Mouse (Mus musculus) cerebral cortex, adult 2 months (tissue): ENCODE data around the gene Gstt3.

ENCODE experiments used
- whole genome bisulfite sequencing: fragments of 180-500 bp; shearing (Covaris S2); methylation state at CpG from one replicate; pipeline ENCODE4 v1.1.7; 2018; 5-methylcytosine and 5-hydroxymethylcytosine counted together

Gstt3 gene

DNA sequence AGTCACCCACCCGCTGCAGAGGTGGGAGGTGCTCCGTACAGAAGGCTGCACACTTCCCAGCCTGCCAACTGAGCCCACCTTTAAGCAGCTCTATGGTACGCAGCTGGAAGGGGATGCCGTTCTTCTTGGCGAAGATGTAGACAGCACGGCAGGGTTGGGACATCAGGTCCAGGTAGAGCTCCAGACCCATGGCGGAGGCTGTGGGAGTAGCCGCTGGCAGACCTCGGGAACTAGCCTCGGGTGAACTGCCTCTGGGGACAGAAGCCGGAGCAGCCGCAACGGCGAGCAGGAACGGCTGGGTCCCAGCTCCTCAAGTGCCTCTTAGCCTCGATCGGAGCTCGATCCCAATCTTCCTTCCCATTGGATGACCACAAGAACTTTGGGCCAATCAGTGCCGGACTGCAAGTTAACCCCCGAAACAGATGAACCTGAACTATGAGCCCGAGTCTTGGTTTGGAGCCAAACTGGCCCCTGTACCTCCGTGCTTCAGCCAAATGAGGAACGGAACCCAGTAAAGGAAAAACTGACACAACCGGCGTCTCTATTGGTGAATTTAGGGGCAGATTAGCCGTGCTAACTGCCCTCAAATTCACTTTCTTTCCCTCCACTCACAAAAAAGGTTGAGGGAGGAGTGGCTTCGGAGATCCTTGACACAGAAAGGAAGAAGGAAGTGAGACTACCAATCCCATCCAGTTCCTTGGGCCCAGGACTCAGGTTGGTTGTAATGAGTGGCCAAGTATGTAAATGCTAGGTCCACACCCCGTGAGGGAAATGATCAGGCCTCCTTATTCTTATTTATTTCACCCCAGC is at the start of gene Gstt3, which contains the start of gene Gm20441:
TSS of gene Gstt3 (minus strand) at position 646 of the 810 bp plus-strand sequence.
TSS of gene Gm20441 (minus strand) at position 186 of the 810 bp plus-strand sequence.
- 8% methylated on average over 28 of the region's 28 CpGs for WGBS

DNA sequence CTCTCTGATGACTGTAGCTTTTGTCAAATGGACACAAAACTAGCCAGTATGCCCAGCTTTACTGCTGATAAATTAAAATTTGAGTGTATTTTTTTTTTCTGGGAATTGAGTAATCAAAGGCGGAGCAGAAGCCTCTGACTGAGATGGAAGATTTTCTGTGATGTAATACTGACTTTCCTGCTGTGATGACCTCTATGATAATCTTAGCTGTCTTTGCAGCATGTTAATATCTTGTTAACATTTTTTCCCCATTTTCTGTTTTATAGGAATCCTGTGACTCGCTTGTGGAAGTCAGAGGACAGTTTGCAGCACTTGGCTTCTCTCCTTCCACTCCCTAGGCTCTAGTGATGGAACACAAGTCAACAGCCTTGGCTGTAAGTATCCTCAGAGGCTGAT is 49.1 kb upstream of the Gstt3 start:
- 97% methylated on average over 2 of the region's 2 CpGs for WGBS

- 81% methylated on average over 2 of the region's 2 CpGs for WGBS
Measured at GRCm38 (mm10) chr10:75829529-75830274, 48.5 kb upstream of the Gstt3 start.

- 84% methylated on average over 4 of the region's 4 CpGs for WGBS
Measured at GRCm38 (mm10) chr10:75827668-75828360, 46.6 kb upstream of the Gstt3 start.

DNA sequence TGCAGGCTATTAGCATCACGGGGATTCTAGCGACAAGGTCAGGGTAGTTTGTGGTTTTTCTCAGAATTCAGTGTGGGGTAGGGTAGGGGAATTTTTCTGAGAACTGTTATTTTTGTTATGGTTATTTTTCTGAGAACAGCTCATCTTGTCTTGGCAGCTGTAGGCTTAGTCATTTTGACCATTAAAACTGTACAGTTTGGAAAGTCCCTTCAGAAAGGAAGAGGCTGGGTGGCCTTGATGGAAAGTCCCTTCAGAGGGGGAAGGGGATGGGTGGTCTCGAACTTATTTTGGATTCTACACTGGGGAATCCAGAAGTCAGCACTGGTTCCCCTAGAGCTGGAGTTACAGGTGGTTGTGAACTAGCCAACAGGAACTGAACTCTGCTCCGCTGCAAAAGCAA is 43.3 kb upstream of the Gstt3 start:
- 89% methylated on average over 4 of the region's 4 CpGs for WGBS

GRCm38 (mm10) chr10:75823782-75824181 is 42.6 kb upstream of the Gstt3 start:
- 94% methylated on average over 1 of the region's 1 CpGs for WGBS

- WGBS = 98% methylated on average over 2 of the region's 2 CpGs
Measured at GRCm38 (mm10) chr10:75822443-75822842, 41.2 kb upstream of the Gstt3 start, which contains the start of gene Gstt4. Gene Gstt4 (minus strand): TSS chr10:75822543.

- 90% methylated on average over 5 of the region's 5 CpGs for WGBS
Measured at GRCm38 (mm10) chr10:75819882-75820281, 38.7 kb upstream of the Gstt3 start.

DNA sequence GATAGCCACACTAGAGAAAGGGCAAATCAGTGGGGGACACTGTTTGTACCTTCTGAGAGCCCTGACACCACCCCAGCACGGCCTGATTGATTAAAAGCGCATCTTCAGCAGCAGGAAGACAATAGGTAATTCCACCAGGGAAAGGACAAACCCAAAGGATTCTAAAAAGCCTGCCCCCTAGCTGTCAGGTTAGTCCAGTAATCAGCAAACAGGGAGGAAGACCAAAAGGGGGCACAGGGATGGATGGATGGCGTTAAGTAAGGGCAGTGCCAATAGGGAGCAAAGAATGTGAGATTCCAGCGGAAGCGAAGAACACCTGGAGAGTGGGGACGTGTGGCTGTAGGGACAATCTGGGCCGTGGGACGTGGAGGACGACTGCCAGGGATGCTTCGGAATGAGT is 37.4 kb upstream of the Gstt3 start:
- WGBS = 76% methylated on average over 10 of the region's 10 CpGs

DNA sequence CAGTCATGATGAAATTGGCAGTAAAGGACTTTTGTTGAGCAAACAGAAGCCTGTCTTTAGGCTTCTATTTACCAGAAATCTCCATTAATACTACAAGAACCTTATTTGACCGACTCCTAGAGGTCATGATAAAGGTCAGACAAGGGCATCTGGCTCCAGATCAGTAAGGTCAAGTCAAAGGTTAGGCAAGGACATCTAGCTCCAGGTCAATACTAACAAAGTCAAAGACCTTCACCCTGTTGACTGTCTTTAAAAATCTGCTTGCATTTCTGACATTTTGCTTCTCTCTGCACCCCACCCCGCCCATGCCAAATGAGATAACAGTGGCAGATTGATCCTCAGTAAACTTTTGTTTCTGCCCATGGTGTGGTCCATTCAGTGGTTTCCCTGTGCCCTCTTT is 23.0 kb upstream of the Gstt3 start:
- WGBS = 79% methylated on average over 2 of the region's 2 CpGs

DNA sequence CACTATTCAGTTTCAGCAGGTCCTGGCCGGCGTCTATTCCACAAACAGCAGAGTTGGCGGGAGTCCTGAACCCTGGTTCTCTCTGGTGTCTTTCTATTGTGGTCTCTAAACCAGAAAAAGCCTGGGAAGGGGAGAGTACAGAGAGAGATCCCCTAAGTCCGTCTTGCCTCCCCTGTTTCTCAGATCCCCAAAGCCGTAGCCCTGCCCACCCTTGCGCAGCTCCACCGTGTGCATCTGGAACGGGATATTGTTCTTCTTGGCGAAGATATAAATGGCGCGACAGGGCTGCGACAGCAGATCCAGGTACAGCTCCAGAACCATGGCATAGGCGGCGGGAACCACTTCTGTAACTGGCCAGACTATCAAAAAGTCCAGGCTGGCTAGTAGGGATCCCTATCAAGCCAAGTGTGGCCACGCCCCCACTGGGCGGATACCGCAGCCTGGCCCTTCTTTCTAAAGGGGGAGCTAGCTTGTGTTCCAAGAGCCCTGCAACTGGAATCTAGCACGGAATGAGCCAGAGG is 17.0 kb upstream of the Gstt3 start, which contains the start of gene Gstt1:
TSS of gene Gstt1 (minus strand) at position 409 of the 521 bp plus-strand sequence.
- 5% methylated on average over 18 of the region's 18 CpGs for WGBS

DNA sequence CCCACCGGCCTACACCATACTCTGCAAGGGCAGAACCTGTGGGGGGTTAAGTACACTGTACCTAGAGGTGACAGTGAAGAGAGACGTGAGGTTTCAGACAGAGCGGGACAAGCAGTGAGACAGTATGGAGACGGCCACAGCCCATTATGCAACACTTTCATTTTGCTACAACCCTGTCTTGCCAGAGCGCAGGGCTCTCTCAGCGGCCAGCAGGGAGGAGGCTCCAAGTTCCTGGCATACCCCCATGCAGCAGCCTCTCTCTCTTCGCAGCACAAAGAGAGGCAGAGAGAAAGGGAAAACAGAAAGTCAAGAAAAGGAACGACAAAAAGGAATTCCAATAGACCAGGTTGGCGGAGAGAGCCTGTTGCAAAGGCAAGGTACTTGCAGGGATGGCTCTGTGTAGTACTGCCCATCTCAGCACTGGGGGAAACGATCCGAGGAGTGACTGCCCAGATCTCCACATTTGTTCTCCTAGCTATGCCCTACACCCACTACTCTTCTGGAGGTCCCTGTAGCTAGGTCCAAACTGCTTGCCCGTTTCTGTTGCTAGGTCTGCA is 16.5 kb upstream of the Gstt3 start:
- WGBS = 1% methylated on average over 12 of the region's 12 CpGs

- 52% methylated on average over 11 of the region's 11 CpGs for WGBS
Measured at GRCm38 (mm10) chr10:75796731-75797516, 15.7 kb upstream of the Gstt3 start.

- 66% methylated on average over 3 of the region's 3 CpGs for WGBS
Measured at GRCm38 (mm10) chr10:75794880-75795279, 13.7 kb upstream of the Gstt3 start.

- WGBS = 38% methylated on average over 7 of the region's 7 CpGs
Measured at GRCm38 (mm10) chr10:75790773-75791172, 9.6 kb upstream of the Gstt3 start.

DNA sequence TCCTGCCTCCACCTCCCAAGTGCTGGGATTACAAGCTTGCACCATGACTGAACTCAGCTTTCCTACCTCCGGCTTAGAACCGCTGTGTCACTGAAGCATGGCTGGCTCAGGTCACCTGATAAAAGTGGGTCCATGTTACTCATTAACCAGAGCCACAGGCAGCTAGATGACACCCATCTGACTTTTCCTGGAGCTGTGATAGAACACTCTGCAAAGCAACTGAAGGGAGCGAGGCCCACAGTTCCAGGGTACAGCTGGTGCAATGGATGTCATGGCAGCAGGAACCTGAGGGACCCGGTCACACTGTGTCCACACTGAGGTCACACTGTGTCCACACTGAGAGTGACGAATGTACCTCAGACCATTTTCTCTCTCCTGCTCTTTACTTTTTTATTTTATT is 8.6 kb upstream of the Gstt3 start:
- WGBS = 94% methylated on average over 5 of the region's 5 CpGs

DNA sequence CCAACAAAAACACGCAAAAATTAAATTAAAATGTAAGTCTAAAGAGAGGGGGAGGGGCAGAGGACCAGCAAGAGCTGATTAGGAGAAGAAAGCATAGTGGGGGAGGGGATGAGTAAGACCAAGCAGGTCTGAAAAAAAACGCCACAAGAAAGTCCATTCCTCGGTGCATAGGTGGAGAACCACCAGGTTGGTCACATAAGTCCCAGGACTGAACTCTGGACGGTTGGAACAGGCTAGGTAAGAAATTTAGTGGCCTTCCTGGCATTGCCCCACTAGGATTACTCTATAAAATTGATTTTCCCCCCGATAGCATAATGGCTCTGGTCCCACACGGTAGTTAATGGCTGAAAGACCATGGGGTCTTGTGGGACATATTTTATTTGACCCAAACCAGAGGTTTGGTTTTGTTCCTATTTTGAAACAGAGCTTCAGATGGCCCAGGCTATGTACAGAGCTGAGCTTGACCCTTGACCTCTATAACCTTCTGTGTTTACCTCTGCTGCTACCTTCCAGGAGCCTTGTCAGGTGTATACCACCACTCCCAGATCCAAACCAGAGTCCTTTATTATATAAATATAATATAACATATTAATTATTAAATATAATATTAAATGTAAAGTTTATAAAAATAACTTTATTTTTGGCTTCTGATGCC is 8.0 kb upstream of the Gstt3 start:
- 82% methylated on average over 6 of the region's 6 CpGs for WGBS

GRCm38 (mm10) chr10:75788277-75788676 is 7.1 kb upstream of the Gstt3 start:
- WGBS = 52% methylated on average over 8 of the region's 8 CpGs

DNA sequence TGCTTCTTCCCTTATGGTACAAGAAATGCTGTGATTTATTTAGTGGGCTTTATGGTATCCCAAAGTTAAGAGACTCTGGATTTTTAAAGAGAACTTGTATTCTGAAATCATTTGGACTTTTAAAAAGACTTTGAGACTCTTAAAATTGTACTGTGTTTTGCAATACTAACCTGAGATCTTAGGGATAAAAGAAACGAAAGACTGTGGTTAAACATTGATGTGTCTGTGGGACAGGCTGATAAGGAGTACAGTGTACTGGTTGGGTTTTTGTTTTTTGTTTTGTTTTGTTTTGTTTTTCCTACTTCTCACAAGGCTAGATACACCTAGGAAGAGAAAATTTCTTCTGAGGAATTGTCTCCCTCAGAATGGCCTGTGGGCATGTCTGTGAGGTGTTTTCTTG is 4.2 kb upstream of the Gstt3 start:
- 75% methylated on average over 1 of the region's 1 CpGs for WGBS
